Comparison of ENCODE assay signal across 8 mouse cellular contexts in the genomic region with DNA sequence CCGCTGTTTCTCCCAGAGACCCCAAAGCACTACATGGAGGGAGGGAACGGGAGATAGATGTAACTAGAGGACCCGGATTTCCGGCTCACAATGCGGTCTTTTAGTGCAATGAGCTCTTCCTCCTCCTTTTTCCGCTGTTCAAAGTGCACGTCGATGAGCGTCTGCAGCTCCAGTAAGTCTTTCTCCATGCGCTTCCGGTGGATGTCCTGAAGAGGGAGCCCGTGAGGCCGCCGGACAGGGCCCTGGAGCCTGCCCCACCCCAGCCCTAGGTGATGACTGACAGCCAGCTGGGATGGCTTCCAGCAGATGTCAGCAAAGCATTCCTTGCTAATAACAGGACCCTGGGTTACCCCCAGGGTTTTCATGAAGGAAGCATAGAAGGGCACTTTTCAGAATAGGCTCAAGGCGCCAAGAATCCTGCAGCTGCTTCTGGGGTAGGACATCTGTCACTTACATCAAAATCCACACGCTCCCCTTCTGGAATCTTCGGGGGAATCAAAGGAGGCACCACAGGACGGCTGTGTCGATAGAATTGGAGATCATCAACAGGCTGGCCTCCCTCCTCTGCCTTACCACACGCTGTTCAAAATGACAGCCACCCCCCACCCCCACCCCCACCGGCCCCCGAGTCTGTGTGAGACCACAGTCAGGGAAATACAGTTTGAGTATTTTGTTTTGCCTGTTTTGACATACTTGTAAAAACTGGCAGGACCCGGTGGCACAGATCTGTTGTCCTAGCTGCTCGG. TPM values are rescaled to one million over a fixed set of nuclear protein-coding genes. Genes with fewer than 3 reads are reported as not detected.
DNase-seq lines count a peak whose midpoint lies in the region; ATAC-seq and TF ChIP-seq lines count a peak whose summit lies in the region.

No protein-coding gene starts in this region.

- H3K9me3 ChIP-seq in embryonic facial prominence, embryonic 11.5 days (replicated peaks; ENCODE audit: control insufficient read depth, low read length) = no peaks in the 10 kb centered on the region
- no peaks in the 10 kb centered on the region for H3K9me3 ChIP-seq in heart, embryonic 11.5 days (replicated peaks; ENCODE audit: control insufficient read depth, low read length)
- H3K9me3 ChIP-seq in kidney, embryonic 14.5 days (ENCODE audit: control insufficient read depth, low read length) = no peaks in the 10 kb centered on the region
- no peaks in the 10 kb centered on the region for H3K9me3 ChIP-seq in lung, embryonic 14.5 days (ENCODE audit: low read depth, low read length)
- no peaks in the 10 kb centered on the region for H3K9me3 ChIP-seq in neural tube, embryonic 15.5 days (replicated peaks)

- no peaks in the 10 kb centered on the region for H3K36me3 ChIP-seq in embryonic facial prominence, embryonic 11.5 days (replicated peaks; ENCODE audit: control insufficient read depth, insufficient read depth, low read depth, low read length)
- no peaks in the 10 kb centered on the region for H3K36me3 ChIP-seq in heart, embryonic 11.5 days (ENCODE audit: control insufficient read depth, insufficient read depth, low read length)
- no peaks in the 10 kb centered on the region for H3K36me3 ChIP-seq in kidney, embryonic 14.5 days (ENCODE audit: control insufficient read depth, insufficient read depth, low read length)
- H3K36me3 ChIP-seq in lung, embryonic 14.5 days (ENCODE audit: insufficient read depth) = no peaks in the 10 kb centered on the region
- no peaks in the 10 kb centered on the region for H3K36me3 ChIP-seq in neural tube, embryonic 15.5 days

- no peaks in the 10 kb centered on the region for H3K4me1 ChIP-seq in embryonic facial prominence, embryonic 11.5 days (ENCODE audit: control insufficient read depth, insufficient read depth, low read length)
- peaks cover 40% of the 10 kb centered on the region for H3K4me1 ChIP-seq in heart, embryonic 11.5 days (ENCODE audit: control insufficient read depth, insufficient read depth, low read length)
- H3K4me1 ChIP-seq in kidney, embryonic 14.5 days (ENCODE audit: control insufficient read depth, insufficient read depth, low read length) = 0 out of 2 replicates have a peak, but pooled peaks cover 3% of the 10 kb centered on the region
- H3K4me1 ChIP-seq in lung, embryonic 14.5 days (ENCODE audit: insufficient read depth) = no peaks in the 10 kb centered on the region; the same call in 1 of the 2 replicates
- H3K4me1 ChIP-seq in neural tube, embryonic 15.5 days = no peaks in the 10 kb centered on the region

- no peak overlapping the region for H3K9ac ChIP-seq in embryonic facial prominence, embryonic 11.5 days (replicated peaks; ENCODE audit: low read length)
- H3K9ac ChIP-seq in heart, embryonic 11.5 days (ENCODE audit: low read depth, low read length) = peak overlapping the region; percentile 35; the same call in 1 of the 2 replicates
- no peak overlapping the region for H3K9ac ChIP-seq in kidney, embryonic 14.5 days (ENCODE audit: low read depth, low read length)
- H3K9ac ChIP-seq in lung, embryonic 14.5 days = no peak overlapping the region
- no peak overlapping the region for H3K9ac ChIP-seq in neural tube, embryonic 15.5 days (replicated peaks)

- H3K4me2 ChIP-seq in embryonic facial prominence, embryonic 11.5 days (ENCODE audit: low read depth, low read length) = no peak overlapping the region
- peak overlapping the region; percentile 53 for H3K4me2 ChIP-seq in heart, embryonic 11.5 days
- peak overlapping the region; percentile 2; the same call in 1 of the 2 replicates for H3K4me2 ChIP-seq in kidney, embryonic 14.5 days (replicated peaks; ENCODE audit: low read depth, low read length)
- H3K4me2 ChIP-seq in lung, embryonic 14.5 days = peak overlapping the region; percentile 31
- H3K4me2 ChIP-seq in neural tube, embryonic 15.5 days = 0 out of 2 replicates have a peak overlapping the region, but pooled peaks have one; percentile 9

- H3K27ac ChIP-seq in embryonic facial prominence, embryonic 11.5 days (replicated peaks; ENCODE audit: low read depth, low read length) = no peak overlapping the region
- H3K27ac ChIP-seq in heart, embryonic 11.5 days (ENCODE audit: low read depth, low read length) = peak overlapping the region; percentile 72
- H3K27ac ChIP-seq in kidney, embryonic 14.5 days (ENCODE audit: low read depth, low read length) = no peak overlapping the region
- peak overlapping the region; percentile 55; the same call in 1 of the 2 replicates for H3K27ac ChIP-seq in lung, embryonic 14.5 days (ENCODE audit: low read depth)
- no peak overlapping the region for H3K27ac ChIP-seq in neural tube, embryonic 15.5 days (replicated peaks)

- WGBS in embryonic facial prominence, embryonic 11.5 days = 15% methylated on average over 24 of the region's 24 CpGs
- 12% methylated on average over 24 of the region's 24 CpGs for WGBS in heart, embryonic 11.5 days (ENCODE audit: insufficient replicate concordance)
- 18% methylated on average over 24 of the region's 24 CpGs for WGBS in kidney, embryonic 14.5 days
- 9% methylated on average over 24 of the region's 24 CpGs for WGBS in lung, embryonic 14.5 days
- WGBS in neural tube, embryonic 15.5 days = 20% methylated on average over 24 of the region's 24 CpGs

- peak; percentile 89 for TF ChIP-seq CTCF in lung, embryonic 14.5 days (IDR thresholded peaks at IDR 0.05; ENCODE audit: low read depth)

- peak; percentile 87 for ATAC-seq in activated CD4-positive, CD25-positive, alpha-beta regulatory T cell, adult 4 months
- ATAC-seq in embryonic facial prominence, embryonic 11.5 days (replicated peaks; ENCODE audit: insufficient number of reproducible peaks, low FRiP score, low TSS enrichment, low read depth) = peak; percentile 84
- ATAC-seq in heart, embryonic 11.5 days (replicated peaks; ENCODE audit: insufficient number of reproducible peaks, low FRiP score, low TSS enrichment) = peak; percentile 77
- peak; percentile 44; the same call in 1 of the 2 replicates for ATAC-seq in kidney, embryonic 14.5 days (ENCODE audit: low FRiP score, low TSS enrichment)
- peak; percentile 93 for ATAC-seq in lung, embryonic 14.5 days (ENCODE audit: insufficient read depth)
- peak; percentile 35 for ATAC-seq in neural tube, embryonic 15.5 days (ENCODE audit: low FRiP score)

- no peaks in the 10 kb centered on the region for H3K27me3 ChIP-seq in embryonic facial prominence, embryonic 11.5 days (ENCODE audit: control insufficient read depth, insufficient read depth, low read length)
- no peaks in the 10 kb centered on the region for H3K27me3 ChIP-seq in heart, embryonic 11.5 days (ENCODE audit: control insufficient read depth, insufficient read depth, low read length)
- H3K27me3 ChIP-seq in kidney, embryonic 14.5 days (ENCODE audit: control insufficient read depth, insufficient read depth, low read length) = no peaks in the 10 kb centered on the region
- H3K27me3 ChIP-seq in lung, embryonic 14.5 days (ENCODE audit: insufficient read depth, low read length) = no peaks in the 10 kb centered on the region
- H3K27me3 ChIP-seq in neural tube, embryonic 15.5 days (replicated peaks) = peaks cover 3% of the 10 kb centered on the region; the same call in 1 of the 2 replicates

- no peak overlapping the region for H3K4me3 ChIP-seq in embryonic facial prominence, embryonic 11.5 days (ENCODE audit: low read depth, low read length)
- H3K4me3 ChIP-seq in heart, embryonic 11.5 days (ENCODE audit: low read depth, low read length) = peak overlapping the region; percentile 23; the same call in 1 of the 2 replicates
- H3K4me3 ChIP-seq in kidney, embryonic 14.5 days (ENCODE audit: low read length) = no peak overlapping the region
- H3K4me3 ChIP-seq in lung, embryonic 14.5 days (ENCODE audit: low read depth, low read length) = no peak overlapping the region; the same call in 1 of the 2 replicates
- no peak overlapping the region for H3K4me3 ChIP-seq in neural tube, embryonic 15.5 days (replicated peaks)

- peak; percentile 82 for DNase-seq in CD4-positive helper T cell, adult 2 months (ENCODE audit: low read depth, low spot score)
- DNase-seq in embryonic facial prominence, embryonic 11.5 days (ENCODE audit: low spot score) = peak; percentile 86
- peak; percentile 96 for DNase-seq in lung, embryonic 14.5 days
- peak; percentile 85 for DNase-seq in thymus, postnatal 14 days

RNA-seq across cellular contexts. Expression of a gene that starts 6.1 kb away (rescaled TPM):
- polyA plus RNA-seq in activated CD4-positive, CD25-positive, alpha-beta regulatory T cell, adult 4 months (2017; shearing (Covaris generic)) = 10 to 100 TPM in 1 of 2 experiments, 1 to 10 TPM in 1; 4.9 to 10.4 TPM
- polyA plus RNA-seq in embryonic facial prominence, embryonic 11.5 days (2014; fragmentation: Nextera tagmentation; extraction: Ambion mirVana) = 44.9 and 61.5 TPM in 2 replicates
- polyA plus RNA-seq in heart, embryonic 11.5 days (2014; fragmentation: Nextera tagmentation; extraction: Ambion mirVana) = 260 and 262 TPM in 2 replicates
- polyA plus RNA-seq in kidney, embryonic 14.5 days (2014; fragmentation: Nextera tagmentation; extraction: Ambion mirVana) = 13.4 and 20.6 TPM in 2 replicates
- 6.3 and 15.4 TPM in 2 replicates for polyA plus RNA-seq in lung, embryonic 14.5 days (2014; fragmentation: Nextera tagmentation; extraction: Ambion mirVana)
- 22.8 and 29.5 TPM in 2 replicates for polyA plus RNA-seq in neural tube, embryonic 15.5 days (2015; fragmentation: Nextera tagmentation; extraction: Ambion mirVana)

RNA-seq across cellular contexts. Expression of a gene that starts 8.6 kb away (rescaled TPM):
- 10 to 100 TPM; 21.6 to 26.6 TPM for polyA plus RNA-seq in activated CD4-positive, CD25-positive, alpha-beta regulatory T cell, adult 4 months (2017; shearing (Covaris generic))
- polyA plus RNA-seq in embryonic facial prominence, embryonic 11.5 days (2014; fragmentation: Nextera tagmentation; extraction: Ambion mirVana) = 33.0 and 35.3 TPM in 2 replicates
- 32.9 and 33.4 TPM in 2 replicates for polyA plus RNA-seq in heart, embryonic 11.5 days (2014; fragmentation: Nextera tagmentation; extraction: Ambion mirVana)
- 50.8 and 51.2 TPM in 2 replicates for polyA plus RNA-seq in kidney, embryonic 14.5 days (2014; fragmentation: Nextera tagmentation; extraction: Ambion mirVana)
- 54.3 TPM in 2 replicates for polyA plus RNA-seq in lung, embryonic 14.5 days (2014; fragmentation: Nextera tagmentation; extraction: Ambion mirVana)
- polyA plus RNA-seq in neural tube, embryonic 15.5 days (2015; fragmentation: Nextera tagmentation; extraction: Ambion mirVana) = 38.8 and 44.6 TPM in 2 replicates

RNA-seq across cellular contexts. Expression of a gene that starts 14.0 kb away (rescaled TPM):
- 1 to 10 TPM; 1.7 to 3.6 TPM for polyA plus RNA-seq in activated CD4-positive, CD25-positive, alpha-beta regulatory T cell, adult 4 months (2017; shearing (Covaris generic))
- 2.6 and 9.9 TPM in 2 replicates for polyA plus RNA-seq in embryonic facial prominence, embryonic 11.5 days (2014; fragmentation: Nextera tagmentation; extraction: Ambion mirVana)
- 1,570 and 1,662 TPM in 2 replicates for polyA plus RNA-seq in heart, embryonic 11.5 days (2014; fragmentation: Nextera tagmentation; extraction: Ambion mirVana)
- 4.9 and 8.1 TPM in 2 replicates for polyA plus RNA-seq in kidney, embryonic 14.5 days (2014; fragmentation: Nextera tagmentation; extraction: Ambion mirVana)
- 5.3 and 47.0 TPM in 2 replicates for polyA plus RNA-seq in lung, embryonic 14.5 days (2014; fragmentation: Nextera tagmentation; extraction: Ambion mirVana)
- 1.8 and 2.4 TPM in 2 replicates for polyA plus RNA-seq in neural tube, embryonic 15.5 days (2015; fragmentation: Nextera tagmentation; extraction: Ambion mirVana)

RNA-seq across cellular contexts. Expression of a gene that starts 22.2 kb away (rescaled TPM):
- 1 to 10 TPM in 1 of 2 experiments, under 1 TPM in 1; 0.93 to 1.6 TPM for polyA plus RNA-seq in activated CD4-positive, CD25-positive, alpha-beta regulatory T cell, adult 4 months (2017; shearing (Covaris generic))
- polyA plus RNA-seq in embryonic facial prominence, embryonic 11.5 days (2014; fragmentation: Nextera tagmentation; extraction: Ambion mirVana) = 1.0 and 1.6 TPM in 2 replicates
- 0.19 and 0.44 TPM in 2 replicates for polyA plus RNA-seq in heart, embryonic 11.5 days (2014; fragmentation: Nextera tagmentation; extraction: Ambion mirVana)
- polyA plus RNA-seq in kidney, embryonic 14.5 days (2014; fragmentation: Nextera tagmentation; extraction: Ambion mirVana) = 1.3 and 2.4 TPM in 2 replicates
- 0.87 and 1.2 TPM in 2 replicates for polyA plus RNA-seq in lung, embryonic 14.5 days (2014; fragmentation: Nextera tagmentation; extraction: Ambion mirVana)
- polyA plus RNA-seq in neural tube, embryonic 15.5 days (2015; fragmentation: Nextera tagmentation; extraction: Ambion mirVana) = 1.8 and 2.1 TPM in 2 replicates

RNA-seq across cellular contexts. Expression of a gene that starts 37.3 kb away (rescaled TPM):
- polyA plus RNA-seq in activated CD4-positive, CD25-positive, alpha-beta regulatory T cell, adult 4 months (2017; shearing (Covaris generic)) = not detected
- 4.8 and 6.6 TPM in 2 replicates for polyA plus RNA-seq in embryonic facial prominence, embryonic 11.5 days (2014; fragmentation: Nextera tagmentation; extraction: Ambion mirVana)
- polyA plus RNA-seq in heart, embryonic 11.5 days (2014; fragmentation: Nextera tagmentation; extraction: Ambion mirVana) = 0.77 and 1.3 TPM in 2 replicates
- polyA plus RNA-seq in kidney, embryonic 14.5 days (2014; fragmentation: Nextera tagmentation; extraction: Ambion mirVana) = 5.3 and 5.5 TPM in 2 replicates
- 3.9 and 4.9 TPM in 2 replicates for polyA plus RNA-seq in lung, embryonic 14.5 days (2014; fragmentation: Nextera tagmentation; extraction: Ambion mirVana)
- polyA plus RNA-seq in neural tube, embryonic 15.5 days (2015; fragmentation: Nextera tagmentation; extraction: Ambion mirVana) = 77.0 and 94.1 TPM in 2 replicates

Comparison
In these comparisons a context has a peak if more than half of its experiments do, and no peak if none do; other contexts are left out.
1. ATAC-seq: peak in every context shown above with its lines; median percentile 93 in lung, embryonic 14.5 days; 87 in activated CD4-positive, CD25-positive, alpha-beta regulatory T cell, adult 4 months; 84 in embryonic facial prominence, embryonic 11.5 days; 77 in heart, embryonic 11.5 days; 44 in kidney, embryonic 14.5 days; 35 in neural tube, embryonic 15.5 days.
2. H3K27ac ChIP-seq: peak in heart, embryonic 11.5 days (single experiment) and lung, embryonic 14.5 days (single experiment); none in embryonic facial prominence, embryonic 11.5 days (single experiment), kidney, embryonic 14.5 days (single experiment) and neural tube, embryonic 15.5 days (single experiment).
3. RNA of a gene that starts 14.0 kb away (polyA plus RNA-seq): 1,570 to 1,662 TPM in heart, embryonic 11.5 days; 2.6 to 9.9 TPM in embryonic facial prominence, embryonic 11.5 days, 5.3 to 47.0 TPM in lung, embryonic 14.5 days, 4.9 to 8.1 TPM in kidney, embryonic 14.5 days, 1.7 to 3.6 TPM in activated CD4-positive, CD25-positive, alpha-beta regulatory T cell, adult 4 months and 1.8 to 2.4 TPM in neural tube, embryonic 15.5 days; every median in the first group is over 10 times any median in the second.
4. Peak in every context shown above with its lines, with median percentiles within 50 percentile points of each other: DNase-seq.